Mouse (Mus musculus): Measurements from ENCODE around the gene Odf3. TPM values are rescaled to one million over a fixed set of nuclear protein-coding genes. Genes with fewer than 3 reads are reported as not detected.

Odf3 gene
- total RNA-seq (2022) = 1 to 10 TPM in 2 of 4 experiments, under 1 TPM in 1, not detected in 1; 0.23 to 1.3 (median 1.2) TPM

DNA sequence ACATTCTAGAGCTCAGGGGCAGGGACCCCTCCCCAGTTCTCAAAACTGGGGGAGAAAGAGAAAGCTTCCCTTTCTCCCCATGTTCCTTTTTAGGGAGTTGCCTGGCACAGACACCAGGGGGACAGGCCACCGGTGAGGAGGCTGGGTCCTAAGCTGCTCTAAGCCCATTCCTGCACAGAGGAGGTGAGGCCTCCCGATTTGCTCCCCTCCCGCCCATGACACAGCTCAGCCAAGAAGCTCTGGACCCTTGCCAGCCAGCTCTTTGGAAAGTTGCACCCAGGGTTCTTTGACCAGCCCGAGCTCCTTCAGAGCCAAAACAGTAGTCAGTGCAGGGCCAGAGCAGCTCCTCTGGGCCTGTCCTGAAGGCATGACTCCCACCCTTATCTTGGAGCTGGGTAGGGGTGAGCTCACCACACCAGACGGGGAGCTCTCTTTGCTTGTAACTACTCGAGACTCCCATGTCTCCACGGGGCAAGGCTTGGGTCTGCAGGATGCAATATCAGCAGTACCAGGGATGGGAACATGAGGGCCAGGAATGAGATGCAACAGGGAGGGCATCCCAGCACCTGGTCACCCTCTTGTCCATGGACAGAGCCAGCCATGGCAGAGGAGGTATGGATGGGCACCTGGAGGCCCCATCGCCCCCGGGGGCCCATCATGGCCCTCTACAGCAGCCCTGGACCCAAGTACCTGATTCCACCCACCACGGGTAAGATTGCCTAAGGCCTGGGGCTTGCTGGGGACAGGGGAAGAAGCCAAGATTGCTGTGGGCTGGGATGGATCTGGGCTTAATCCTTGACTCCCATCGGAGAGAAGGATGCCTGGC, at the start of gene Odf3:
Gene Odf3 (plus strand): TSS at position 51 of the 826 bp plus-strand sequence.
- peak; percentile 75 for DNase-seq

GRCm38 (mm10) chr7:140798212-140798611, 49.4 kb upstream of the Odf3 start:
- no peak for DNase-seq

GRCm38 (mm10) chr7:140802629-140803028, 45.0 kb upstream of the Odf3 start:
- no peak for DNase-seq

GRCm38 (mm10) chr7:140805704-140806103, 41.9 kb upstream of the Odf3 start:
- peak; percentile 48 for DNase-seq

DNA sequence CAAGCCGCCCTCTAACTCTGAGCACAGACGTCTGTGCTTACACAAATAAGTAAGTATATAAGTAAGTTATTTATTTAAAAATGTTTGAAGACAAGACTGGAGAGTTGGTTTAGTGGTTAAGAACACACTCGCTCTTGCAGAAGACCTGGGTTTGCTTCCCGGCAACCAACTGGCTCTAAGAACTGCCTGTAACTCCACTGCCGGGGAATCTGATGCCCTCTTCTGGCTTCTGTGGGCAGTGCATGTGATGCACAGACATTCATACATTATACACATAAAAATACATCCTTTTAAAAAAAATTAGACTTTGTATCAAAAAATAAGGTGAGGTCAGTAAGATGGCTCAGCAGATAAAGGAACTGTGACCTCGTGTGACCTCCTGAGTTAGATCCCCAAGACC, 37.1 kb upstream of the Odf3 start:
- no peak for DNase-seq

- DNase-seq = no peak
Observed at GRCm38 (mm10) chr7:140811714-140812113, 35.9 kb upstream of the Odf3 start.

GRCm38 (mm10) chr7:140812850-140813249, 34.8 kb upstream of the Odf3 start:
- DNase-seq = no peak

- no peak for DNase-seq
Observed at GRCm38 (mm10) chr7:140820173-140820572, 27.4 kb upstream of the Odf3 start.

GRCm38 (mm10) chr7:140821305-140821652, 26.3 kb upstream of the Odf3 start:
- DNase-seq = no peak

- peak; percentile 34 for DNase-seq
Observed at GRCm38 (mm10) chr7:140821653-140822329, 25.8 kb upstream of the Odf3 start, which contains the start of gene Zfp941. Gene Zfp941 (minus strand): TSS chr7:140822178.

- no peak for DNase-seq
Observed at GRCm38 (mm10) chr7:140822731-140823130, 24.9 kb upstream of the Odf3 start.

- no peak for DNase-seq
Observed at GRCm38 (mm10) chr7:140828171-140828881, 19.3 kb upstream of the Odf3 start.

DNA sequence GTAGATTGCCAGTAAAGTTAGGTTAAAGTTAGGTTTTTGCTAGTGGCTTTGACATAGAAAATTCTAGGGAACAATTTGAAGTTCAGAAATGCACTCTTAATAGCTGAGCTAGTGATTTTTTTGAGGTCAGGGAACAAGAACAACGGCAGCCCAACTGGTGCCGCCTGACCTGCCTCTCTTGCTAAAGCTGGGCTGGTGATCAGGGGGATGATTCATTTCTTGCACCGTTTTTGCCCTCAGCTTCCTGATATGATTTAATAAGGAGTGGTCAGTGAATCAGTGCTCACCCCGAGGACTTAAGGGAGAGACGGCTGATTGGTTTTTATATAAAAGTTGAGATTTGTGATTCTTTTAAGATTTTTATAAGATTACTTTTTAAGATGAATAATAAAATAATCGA, 16.2 kb upstream of the Odf3 start:
- no peak for DNase-seq

DNA sequence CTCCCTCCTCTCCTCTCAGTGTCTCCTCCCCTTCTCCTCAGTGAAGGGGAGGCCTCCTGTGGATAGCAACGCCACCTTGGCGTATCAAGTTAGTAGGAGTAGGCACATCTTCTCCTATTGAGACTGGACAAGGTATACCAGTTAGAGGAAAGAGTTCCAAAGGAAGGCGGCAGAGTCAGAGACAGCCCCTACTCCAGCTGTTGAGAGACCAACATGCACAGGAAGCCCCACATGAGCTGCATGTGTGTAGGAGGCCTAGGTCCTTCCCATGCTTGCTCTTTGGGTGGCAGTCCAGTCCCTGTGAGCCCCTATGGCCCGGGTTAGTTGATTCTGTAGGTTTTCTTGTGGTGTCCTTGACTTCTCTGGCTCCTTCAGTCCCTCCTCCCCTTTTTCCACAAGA, 14.3 kb upstream of the Odf3 start:
- no peak for DNase-seq

GRCm38 (mm10) chr7:140834968-140835757, 12.4 kb upstream of the Odf3 start, which contains the start of gene Urah:
Gene Urah (plus strand): TSS chr7:140835018.
- no peak for DNase-seq

DNA sequence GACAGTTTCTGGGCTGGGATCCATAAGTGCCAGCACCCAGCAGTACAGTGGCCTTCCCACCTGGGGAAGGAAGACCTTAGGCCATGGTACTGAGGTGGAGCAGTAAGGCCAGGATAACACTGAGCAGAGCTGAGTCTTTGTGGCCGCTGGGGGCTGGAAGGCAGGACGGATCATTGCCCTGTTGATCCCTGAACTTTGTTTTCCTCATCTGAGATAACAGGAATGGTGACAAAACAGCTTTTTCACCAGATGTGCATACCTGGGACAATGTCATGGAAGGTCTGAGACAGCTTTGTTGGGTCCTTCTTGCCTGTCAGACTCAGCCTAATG, 11.9 kb upstream of the Odf3 start:
- no peak for DNase-seq

DNA sequence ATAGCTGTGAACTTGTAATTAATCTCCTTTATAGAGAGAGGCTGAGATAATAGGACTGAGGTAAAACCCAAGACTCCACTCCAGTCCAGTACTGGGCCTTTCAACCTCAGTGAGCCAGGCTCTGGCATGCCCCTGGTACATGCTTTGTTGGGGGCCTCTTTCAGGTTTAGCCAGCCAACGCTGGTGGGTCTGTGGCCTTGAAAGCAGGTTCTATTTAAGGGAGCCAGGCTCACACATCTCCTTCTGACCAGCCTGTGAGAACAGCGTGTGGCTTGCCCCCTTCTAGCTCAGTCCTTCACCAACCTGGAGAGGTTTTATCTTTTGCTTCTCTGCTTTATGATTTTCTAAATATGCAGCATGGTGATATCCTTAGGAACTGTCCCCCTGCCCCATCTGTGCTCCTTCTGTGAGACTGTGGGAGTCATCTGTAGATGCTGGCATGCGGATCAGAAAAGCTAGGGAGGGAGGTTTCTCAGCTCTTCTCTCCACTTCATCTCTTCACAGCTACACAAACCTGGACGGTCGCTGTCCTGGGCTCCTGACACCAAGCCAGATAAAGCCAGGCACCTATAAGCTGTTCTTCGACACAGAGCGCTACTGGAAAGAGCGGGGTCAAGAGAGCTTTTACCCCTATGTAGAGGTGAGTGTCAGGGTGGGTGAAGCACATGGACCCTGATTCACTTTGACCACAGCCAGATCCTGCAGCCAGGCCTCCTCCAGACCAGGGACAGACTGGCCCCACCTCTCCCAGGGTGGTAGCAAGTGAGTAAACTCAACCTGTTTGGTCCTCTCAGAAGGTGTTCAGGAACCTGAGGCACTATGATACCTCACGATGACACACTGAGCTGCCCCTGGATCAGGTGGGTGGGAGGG, 11.1 kb upstream of the Odf3 start:
- no peak for DNase-seq

DNA sequence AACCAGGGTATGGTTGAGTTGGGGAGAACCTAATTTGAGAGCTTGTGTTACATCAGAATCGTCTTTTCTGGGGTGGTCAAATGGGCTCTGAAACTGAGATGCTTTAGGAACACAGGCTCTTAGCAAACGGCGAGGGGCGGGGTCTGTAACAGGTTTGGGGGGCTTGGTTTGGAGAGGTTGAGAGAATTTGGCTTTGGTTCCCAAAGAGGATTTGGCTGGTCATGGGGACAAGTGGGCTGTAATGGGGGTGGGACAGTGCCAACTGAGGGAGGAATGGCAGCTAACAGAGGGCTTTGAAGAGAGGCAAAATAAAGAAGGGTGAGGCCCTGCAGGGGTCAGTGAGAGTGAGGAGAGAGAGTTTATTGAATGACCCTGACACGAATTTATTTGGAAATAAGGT, 8.0 kb upstream of the Odf3 start:
- no peak for DNase-seq

DNA sequence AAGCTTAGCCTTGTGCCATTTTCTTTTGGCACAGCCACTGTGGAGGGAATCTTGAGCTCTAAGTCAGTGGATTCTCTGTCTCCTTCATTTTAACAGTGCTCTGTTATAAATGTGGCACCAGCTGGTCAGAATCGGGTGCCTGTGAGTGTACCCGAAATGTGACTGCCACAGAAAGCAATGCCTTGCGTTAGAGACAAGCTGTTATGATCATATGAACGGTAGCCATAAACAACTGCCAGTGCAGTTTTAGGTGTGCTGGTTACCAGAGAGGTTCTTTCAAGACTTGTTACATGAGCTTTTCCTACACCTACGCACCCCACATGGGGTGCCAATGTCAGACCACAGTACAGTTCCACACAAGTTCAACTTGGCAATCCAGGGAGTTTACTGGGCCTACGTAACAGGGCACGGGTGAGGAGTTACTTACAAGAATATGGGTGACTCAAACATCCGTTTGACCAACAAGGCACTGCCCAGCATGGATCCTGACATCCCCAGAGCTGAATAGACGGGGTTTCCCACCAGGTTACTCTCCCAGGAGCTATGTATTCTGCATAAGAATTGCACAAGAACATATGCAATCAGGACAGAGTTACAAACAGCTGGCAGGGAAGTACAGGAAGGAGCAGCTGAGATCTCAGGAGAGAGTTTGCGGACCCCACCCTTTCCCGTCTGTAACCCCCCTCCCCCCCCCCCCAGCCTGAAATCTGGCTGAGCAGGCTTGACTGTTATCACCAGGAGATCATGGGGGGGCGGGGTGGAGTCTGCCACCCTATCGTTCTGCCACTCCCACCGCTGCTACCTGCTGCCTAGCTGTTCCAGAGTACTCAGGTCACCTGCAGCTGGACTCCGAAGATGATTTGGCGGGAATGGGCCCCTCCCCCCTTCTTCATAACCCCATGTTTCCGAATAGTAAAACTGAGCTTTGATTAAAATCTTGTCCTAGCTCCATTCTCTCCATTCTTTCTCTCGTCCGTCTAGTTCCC, 6.6 kb upstream of the Odf3 start:
- DNase-seq = no peak

GRCm38 (mm10) chr7:140843806-140844205, 3.8 kb upstream of the Odf3 start:
- no peak for DNase-seq

Data from adrenal gland, adult 8-10 months (tissue).